Mouse (Mus musculus): ENCODE measurements around the gene Pde4d.

Gene Pde4d

GRCm38 (mm10) chr13:108824638-108825310 is 375.0 kb downstream of the Pde4d start:
- no peak for DNase-seq (ENCODE audit: low spot score)

- no peak for DNase-seq (ENCODE audit: low spot score)
Measured at GRCm38 (mm10) chr13:108825501-108825900, 375.8 kb downstream of the Pde4d start.

DNA sequence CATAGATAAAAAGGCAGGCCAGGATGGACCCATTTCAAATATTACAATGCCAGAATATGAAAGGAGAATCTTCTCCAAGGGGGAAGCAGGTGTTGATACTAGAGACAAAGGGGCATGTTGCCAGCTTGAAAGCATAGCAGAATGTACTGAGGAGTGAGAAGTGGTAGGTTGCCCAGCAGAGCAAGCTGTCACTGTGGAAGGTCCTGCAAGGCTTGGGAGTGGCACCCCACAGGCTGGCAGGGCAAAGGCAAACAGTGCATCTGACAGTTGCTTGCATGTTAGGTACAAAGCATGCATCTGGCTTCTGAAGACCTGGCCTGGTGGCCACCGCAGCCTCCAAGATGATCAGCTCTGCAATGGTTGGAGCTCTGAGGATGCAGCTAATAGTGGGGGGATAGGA is 384.4 kb downstream of the Pde4d start:
- no peak for DNase-seq (ENCODE audit: low spot score)

GRCm38 (mm10) chr13:108836314-108836713 is 386.6 kb downstream of the Pde4d start:
- DNase-seq (ENCODE audit: low spot score), result no peak

DNA sequence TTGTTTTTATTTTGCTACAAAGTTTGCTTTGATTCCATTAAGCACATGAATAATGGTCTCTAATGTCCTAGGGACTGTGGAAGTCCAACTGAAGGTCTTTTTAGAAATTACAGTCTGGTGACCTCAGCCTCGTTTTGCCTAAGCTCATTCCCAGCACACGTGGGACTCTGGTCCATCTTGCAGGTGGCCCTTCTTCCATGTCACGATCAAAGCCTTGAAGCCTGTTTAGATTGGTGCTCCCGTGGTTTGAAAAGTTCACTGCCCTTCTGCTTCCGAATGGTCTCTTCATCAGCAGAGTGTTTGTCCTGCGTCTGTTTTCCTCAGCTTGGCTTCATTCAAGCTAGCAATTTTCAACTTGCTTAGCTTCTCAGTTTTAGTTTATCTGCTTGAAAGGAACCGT is 389.4 kb downstream of the Pde4d start:
- no peak for DNase-seq (ENCODE audit: low spot score)

- peak; percentile 63 for DNase-seq (ENCODE audit: low spot score)
Measured at GRCm38 (mm10) chr13:108854090-108854489, 404.3 kb downstream of the Pde4d start.

GRCm38 (mm10) chr13:108856776-108857435 is 407.2 kb downstream of the Pde4d start:
- DNase-seq (ENCODE audit: low spot score), result no peak

DNA sequence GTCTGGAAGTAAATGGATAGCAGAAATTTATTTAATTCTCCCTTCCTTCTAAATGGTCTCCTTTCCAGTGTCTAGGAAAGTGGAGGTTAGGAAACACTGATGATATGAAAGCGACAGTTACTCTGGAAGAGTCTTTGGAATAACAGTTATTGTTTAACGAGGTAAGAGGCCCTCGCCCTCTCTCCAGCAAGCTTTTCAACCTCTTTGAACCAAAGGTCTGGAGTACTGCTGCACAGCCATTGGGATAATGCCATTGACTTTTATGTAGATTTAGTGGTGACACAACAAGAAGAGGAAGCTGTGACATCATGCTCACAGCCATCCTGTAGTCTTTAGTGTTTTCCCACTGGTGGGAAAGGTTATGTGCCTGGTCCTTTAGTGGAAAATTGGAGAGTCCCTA is 409.6 kb downstream of the Pde4d start:
- no peak for DNase-seq (ENCODE audit: low spot score)

DNA sequence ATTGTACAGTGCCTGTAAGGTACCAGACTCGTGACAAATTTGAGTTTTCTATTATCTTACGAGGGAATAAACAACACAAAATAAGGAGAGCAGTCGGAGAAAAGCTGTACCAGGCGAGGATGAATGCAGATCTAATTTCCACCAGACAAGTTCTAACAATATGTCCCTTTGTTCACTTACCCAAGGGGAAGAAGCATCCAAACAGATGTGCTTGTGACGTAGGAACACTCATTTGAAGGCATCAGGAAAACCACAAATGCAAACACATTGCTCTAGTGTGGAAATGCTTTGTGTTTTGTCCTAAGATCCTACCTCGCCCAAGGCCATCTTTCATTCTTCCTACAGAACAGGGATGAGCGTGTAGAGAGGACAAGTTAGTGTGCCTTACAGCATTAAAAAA is 411.0 kb downstream of the Pde4d start:
- no peak for DNase-seq (ENCODE audit: low spot score)

DNA sequence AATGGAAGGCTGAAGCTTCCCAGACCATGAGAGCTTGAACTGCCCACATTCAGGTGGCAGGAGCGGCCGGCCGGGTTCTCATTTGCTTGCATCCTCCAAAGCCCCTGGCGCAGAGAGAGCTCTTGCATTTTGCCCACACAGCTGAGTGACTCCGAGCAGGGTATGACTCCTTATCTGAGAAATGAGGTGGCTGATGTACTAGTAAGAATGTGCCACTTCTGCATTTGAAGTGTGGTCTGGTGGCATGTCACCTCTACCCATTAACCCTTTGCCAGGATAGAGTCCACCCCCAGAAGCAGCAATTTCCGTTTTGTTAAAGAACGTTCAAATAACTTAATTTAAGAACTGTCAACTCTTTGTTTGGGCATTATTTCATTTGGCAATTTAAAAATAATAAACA is 412.0 kb downstream of the Pde4d start:
- no peak for DNase-seq (ENCODE audit: low spot score)

- no peak for DNase-seq (ENCODE audit: low spot score)
Measured at GRCm38 (mm10) chr13:108862173-108862572, 412.4 kb downstream of the Pde4d start.

GRCm38 (mm10) chr13:108900160-108900559 is 450.4 kb downstream of the Pde4d start:
- DNase-seq (ENCODE audit: low spot score), result no peak

DNA sequence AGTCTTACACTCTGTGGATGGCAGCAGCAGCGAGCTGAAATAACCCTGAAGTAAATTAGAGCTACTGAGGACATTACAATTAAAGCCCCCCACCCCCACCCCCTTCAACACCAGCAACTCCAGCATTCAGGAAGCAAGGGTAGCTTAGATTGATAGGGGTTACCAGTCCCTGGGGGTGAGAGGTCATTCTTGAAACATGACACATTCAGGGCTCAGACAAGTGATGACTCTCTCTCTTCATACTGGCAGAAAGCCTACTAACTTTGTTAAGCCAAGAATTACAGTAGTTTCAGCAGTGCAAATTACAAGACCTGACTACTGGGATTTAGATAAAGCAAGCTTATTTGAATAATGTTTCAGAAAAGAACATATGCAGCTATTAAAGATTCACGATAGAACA is 455.4 kb downstream of the Pde4d start:
- DNase-seq (ENCODE audit: low spot score), result peak; percentile 68

- no peak for DNase-seq (ENCODE audit: low spot score)
Measured at GRCm38 (mm10) chr13:108909193-108909592, 459.4 kb downstream of the Pde4d start.

- DNase-seq (ENCODE audit: low spot score), result no peak
Measured at GRCm38 (mm10) chr13:108914626-108915025, 464.9 kb downstream of the Pde4d start.

DNA sequence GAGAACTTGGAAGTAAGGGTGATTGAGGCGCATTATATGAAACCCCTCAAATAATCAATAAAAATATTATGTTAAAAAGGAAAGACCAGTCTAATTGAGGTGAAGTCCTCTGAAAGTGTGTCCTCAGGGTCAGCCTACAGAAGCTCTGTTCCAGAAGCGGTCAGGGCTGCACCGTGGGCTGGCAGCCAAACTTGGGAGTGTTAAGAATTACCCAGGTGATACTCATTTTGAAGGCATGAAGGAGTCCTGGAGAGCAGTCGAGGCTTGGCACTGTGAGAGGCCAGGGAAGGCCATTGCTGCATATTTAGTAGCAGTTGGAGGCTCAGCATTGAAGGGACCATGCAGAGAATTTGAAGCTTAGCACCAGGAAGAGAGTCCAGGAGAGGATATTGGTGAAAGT is 471.4 kb downstream of the Pde4d start:
- DNase-seq (ENCODE audit: low spot score), result no peak

- DNase-seq (ENCODE audit: low spot score), result no peak
Measured at GRCm38 (mm10) chr13:108934854-108935253, 485.1 kb downstream of the Pde4d start.

DNA sequence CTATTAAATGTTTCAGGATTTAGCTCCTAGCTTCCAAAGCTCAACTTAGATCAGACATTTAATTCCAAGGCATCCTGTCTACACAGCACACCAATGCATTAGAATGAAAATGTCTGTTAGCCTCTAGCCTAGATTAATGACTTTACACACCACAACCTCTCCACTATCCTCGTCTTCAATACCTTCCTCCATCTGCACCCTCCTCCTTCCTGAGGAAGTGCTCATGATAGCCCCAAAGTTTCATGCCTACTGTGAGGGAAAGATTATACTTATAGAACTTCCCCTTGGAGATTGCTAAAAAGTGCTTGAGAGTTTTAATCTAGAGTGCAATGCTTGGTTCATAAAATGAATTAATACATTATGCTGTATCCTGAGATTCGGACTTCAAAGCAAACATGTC is 487.5 kb downstream of the Pde4d start:
- DNase-seq (ENCODE audit: low spot score), result no peak

DNA sequence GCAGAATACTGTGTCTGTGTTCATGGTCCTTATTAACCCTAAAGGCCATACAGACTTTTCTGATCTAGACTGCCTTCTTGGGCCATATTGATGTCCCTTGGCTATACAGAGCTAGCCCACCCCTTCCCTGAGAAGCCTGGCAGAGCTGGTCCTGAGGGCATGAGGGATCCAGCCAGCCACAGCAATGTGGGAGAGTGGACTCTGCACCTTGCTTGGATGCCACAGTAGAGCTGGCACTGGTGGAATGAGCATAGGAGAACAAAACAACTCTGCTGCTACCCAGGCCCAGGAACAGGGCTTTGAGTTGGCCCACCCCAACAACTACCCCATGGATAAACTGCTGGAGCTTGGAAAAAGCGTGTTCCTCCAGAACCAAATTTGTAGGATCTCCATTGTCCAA is 503.2 kb downstream of the Pde4d start:
- DNase-seq (ENCODE audit: low spot score), result no peak

GRCm38 (mm10) chr13:108956059-108956458 is 506.3 kb downstream of the Pde4d start:
- DNase-seq (ENCODE audit: low spot score), result no peak

GRCm38 (mm10) chr13:108964056-108964455 is 514.3 kb downstream of the Pde4d start:
- DNase-seq (ENCODE audit: low spot score), result no peak

- no peak for DNase-seq (ENCODE audit: low spot score)
Measured at GRCm38 (mm10) chr13:108981144-108981543, 531.4 kb downstream of the Pde4d start.

- DNase-seq (ENCODE audit: low spot score), result no peak
Measured at GRCm38 (mm10) chr13:108998739-108999138, 549.0 kb downstream of the Pde4d start.

DNA sequence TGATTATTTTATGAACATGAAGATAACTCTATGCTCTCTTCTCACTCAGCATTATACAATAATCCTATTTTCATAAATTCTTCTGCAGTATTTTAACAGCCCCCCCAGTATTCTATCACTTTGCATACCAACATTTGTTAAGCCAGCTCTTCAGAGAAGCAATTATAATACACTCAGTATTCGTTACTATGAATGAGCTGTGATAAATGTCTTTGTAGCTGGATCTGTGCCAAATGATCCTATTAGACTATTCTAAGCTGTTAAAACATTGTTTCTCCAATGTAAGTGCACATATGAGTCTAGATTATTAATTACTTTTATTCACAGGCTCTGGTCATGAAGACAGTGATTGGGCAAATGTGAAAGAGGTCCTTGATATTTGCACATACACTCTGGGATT is 575.0 kb downstream of the Pde4d start:
- DNase-seq (ENCODE audit: low spot score), result no peak
